Mouse (Mus musculus): ENCODE results near the gene Vsx1.

The Vsx1 gene

GRCm38 (mm10) chr2:150689223-150689800 lies at the start of gene Vsx1:
Gene Vsx1, minus strand, starts transcription at chr2:150689360.
- no peak for DNase-seq (ENCODE audit: low read depth)

GRCm38 (mm10) chr2:150737881-150738280 lies 48.7 kb upstream of the Vsx1 start:
- DNase-seq (ENCODE audit: low read depth): no peak

- DNase-seq (ENCODE audit: low read depth): no peak
These were observed 46.8 kb upstream of the Vsx1 start for GRCm38 (mm10) chr2:150735756-150736576.

- no peak for DNase-seq (ENCODE audit: low read depth)
These were observed 23.1 kb upstream of the Vsx1 start for GRCm38 (mm10) chr2:150712167-150712674.

GRCm38 (mm10) chr2:150691481-150692170 lies 2.5 kb upstream of the Vsx1 start:
- DNase-seq (ENCODE audit: low read depth): no peak

- no peak for DNase-seq (ENCODE audit: low read depth)
These were observed 1.1 kb upstream of the Vsx1 start for GRCm38 (mm10) chr2:150690216-150690615.

GRCm38 (mm10) chr2:150688541-150689186 lies 496 bp downstream of the Vsx1 start:
- no peak for DNase-seq (ENCODE audit: low read depth)

- DNase-seq (ENCODE audit: low read depth): no peak
These were observed 1.2 kb downstream of the Vsx1 start for GRCm38 (mm10) chr2:150687871-150688540.

- DNase-seq (ENCODE audit: low read depth): no peak
These were observed 3.8 kb downstream of the Vsx1 start for GRCm38 (mm10) chr2:150685389-150685788.

GRCm38 (mm10) chr2:150684451-150684850 lies 4.7 kb downstream of the Vsx1 start:
- no peak for DNase-seq (ENCODE audit: low read depth)

GRCm38 (mm10) chr2:150681581-150681980 lies 7.6 kb downstream of the Vsx1 start:
- DNase-seq (ENCODE audit: low read depth): no peak

- peak; percentile 89 for DNase-seq (ENCODE audit: low read depth)
These were observed 10.8 kb downstream of the Vsx1 start for GRCm38 (mm10) chr2:150678392-150678791.

GRCm38 (mm10) chr2:150675525-150675924 lies 13.6 kb downstream of the Vsx1 start:
- DNase-seq (ENCODE audit: low read depth): no peak

GRCm38 (mm10) chr2:150674900-150675299 lies 14.3 kb downstream of the Vsx1 start:
- peak; percentile 82 for DNase-seq (ENCODE audit: low read depth)

GRCm38 (mm10) chr2:150673929-150674328 lies 15.2 kb downstream of the Vsx1 start:
- no peak for DNase-seq (ENCODE audit: low read depth)

GRCm38 (mm10) chr2:150671609-150672290 lies 17.4 kb downstream of the Vsx1 start:
- DNase-seq (ENCODE audit: low read depth): no peak

GRCm38 (mm10) chr2:150670926-150671325 lies 18.2 kb downstream of the Vsx1 start:
- no peak for DNase-seq (ENCODE audit: low read depth)

- DNase-seq (ENCODE audit: low read depth): no peak
These were observed 19.6 kb downstream of the Vsx1 start for GRCm38 (mm10) chr2:150669454-150670045.

GRCm38 (mm10) chr2:150668956-150669355 lies 20.2 kb downstream of the Vsx1 start:
- DNase-seq (ENCODE audit: low read depth): no peak

Data from NIH3T3 (cell line).